Mouse (Mus musculus): ENCODE measurements around the gene Retnla.

DNA sequence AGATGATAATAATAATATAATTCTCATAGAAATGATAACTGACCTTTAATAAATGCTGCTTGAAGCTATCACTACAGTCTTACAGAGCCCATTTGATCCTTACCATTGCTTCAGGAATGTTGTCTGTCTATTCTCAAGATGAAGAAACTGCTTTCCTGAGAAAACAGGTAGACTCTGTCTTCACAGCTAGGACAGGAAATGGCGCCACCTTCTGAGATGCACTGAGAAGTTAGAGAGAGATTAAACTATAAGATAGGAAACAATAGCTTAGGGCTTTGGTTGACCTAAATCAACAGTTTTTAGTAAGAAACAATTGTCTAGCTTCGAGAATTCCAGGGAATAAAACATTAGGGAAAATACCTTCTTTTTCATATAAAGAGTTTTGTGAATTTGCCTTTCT is 33.0 kb upstream of the Retnla start:
- TF ChIP-seq CTCF (IDR thresholded peaks at IDR 0.05; ENCODE audit: borderline replicate concordance, extremely low read depth, insufficient read depth, insufficient read length) = peak; percentile 5; the same call in 1 of the 2 replicates
- TF ChIP-seq POLR2A (IDR thresholded peaks at IDR 0.05; ENCODE audit: borderline replicate concordance, extremely low read depth, insufficient read depth, insufficient read length, poor library complexity, severe bottlenecking) = no peak
